Mouse (Mus musculus) NIH3T3 (cell line): Measurements from ENCODE around the gene Bysl.
A peak's percentile ranks its signal among the peaks of the same experiment; 100 is the strongest.
"Not testable (repeated sequence)": the region's sequence is repeated elsewhere in the genome, so short reads cannot be mapped to it uniquely, and the experiment has no call there.

Experiments used
- DNase-seq: peaks from one replicate; pipeline ENCODE4 v3.0.0-alpha.2; 2012; ENCODE audit warnings: low read depth

Gene Bysl

DNA sequence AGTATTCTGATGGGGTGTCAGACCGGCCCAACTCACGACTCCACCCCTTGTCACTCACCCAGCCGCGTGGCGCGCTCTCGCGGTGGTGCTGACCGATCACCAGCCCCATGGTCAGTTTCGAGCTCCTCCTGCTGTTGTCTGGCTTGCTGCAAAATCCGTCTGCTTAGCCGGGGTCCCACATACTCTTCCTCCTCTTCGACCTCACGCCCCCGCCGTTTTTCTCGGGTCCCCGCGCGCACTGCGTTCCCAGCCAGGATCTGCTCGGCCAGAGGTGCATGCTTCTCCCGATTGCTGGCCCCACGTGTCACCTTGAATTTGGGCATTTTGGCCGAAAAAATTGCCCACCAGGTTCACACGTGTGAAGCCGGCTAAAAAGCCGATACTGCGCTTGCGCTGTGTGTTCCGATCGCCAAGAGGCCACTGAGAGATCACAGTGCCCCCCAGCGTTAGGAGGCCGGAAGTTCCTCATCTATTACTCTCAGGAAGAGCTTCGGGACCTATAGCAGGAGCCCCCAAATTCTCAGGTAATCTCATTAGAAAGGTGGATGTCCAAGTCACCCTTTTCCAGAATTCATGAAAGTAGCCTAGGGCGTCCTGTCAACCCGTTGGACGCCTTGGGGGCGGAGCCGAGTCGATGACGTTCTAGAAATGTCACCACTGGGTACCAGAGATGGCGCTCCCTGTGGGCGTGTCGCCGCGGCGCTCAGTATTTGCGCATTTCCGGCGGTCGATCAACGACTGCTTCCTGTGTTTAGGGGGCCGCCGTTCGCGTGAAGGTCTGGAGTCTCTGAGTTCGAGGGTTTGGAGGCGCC lies at the start of gene Bysl, which contains the start of the genes Med20 and Gm20517:
TSS of gene Bysl (minus strand) at position 644 of the 812 bp plus-strand sequence.
TSS of gene Med20 (plus strand) at position 734 of the 812 bp plus-strand sequence.
TSS of gene Gm20517 (plus strand) at position 741 of the 812 bp plus-strand sequence.
- DNase-seq: peak; percentile 99

DNA sequence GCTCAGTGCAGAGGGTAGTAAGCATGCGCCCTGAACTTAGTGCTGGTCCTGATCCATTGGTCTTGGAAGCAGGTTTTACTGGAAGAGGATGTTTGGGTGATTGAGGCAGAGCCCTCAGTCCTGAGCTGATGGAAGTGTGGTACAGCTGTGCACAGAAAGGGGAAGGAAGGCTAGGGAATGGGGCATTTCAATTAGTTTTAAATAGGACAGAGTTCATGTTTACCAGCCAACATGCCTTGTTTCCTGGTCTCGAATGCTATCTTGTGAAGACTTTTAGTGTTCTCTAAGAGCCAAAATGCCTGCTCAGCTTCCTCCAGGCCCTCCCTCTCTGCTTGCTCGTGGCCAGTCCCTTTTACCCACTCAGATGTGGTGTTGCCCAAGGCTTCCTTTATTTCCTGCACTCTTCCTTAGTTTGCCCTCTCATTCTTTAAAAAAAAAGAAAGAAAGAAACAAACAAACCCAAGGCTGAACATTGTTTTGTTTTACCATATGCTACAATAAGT lies 47.5 kb upstream of the Bysl start:
- no peak for DNase-seq

DNA sequence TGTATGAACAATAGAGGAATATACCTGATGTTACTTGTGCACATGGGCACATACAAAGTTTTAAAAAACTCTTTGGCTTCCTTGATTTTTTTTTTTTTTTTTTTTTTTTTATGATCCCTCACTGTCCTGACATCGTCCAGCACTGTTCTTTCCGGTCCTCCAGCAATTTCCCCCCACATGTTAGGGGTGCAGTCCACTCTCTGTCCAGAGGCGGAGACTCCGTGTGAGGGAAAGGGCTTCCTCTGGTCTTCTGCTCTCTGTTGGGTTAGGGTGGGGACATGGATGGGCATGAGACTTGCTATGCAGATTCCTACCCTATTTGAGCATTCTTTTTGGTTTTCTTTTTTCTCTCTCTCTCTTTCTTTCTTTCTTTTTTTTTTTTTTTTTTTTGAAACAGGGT lies 46.6 kb upstream of the Bysl start:
- no peak for DNase-seq

DNA sequence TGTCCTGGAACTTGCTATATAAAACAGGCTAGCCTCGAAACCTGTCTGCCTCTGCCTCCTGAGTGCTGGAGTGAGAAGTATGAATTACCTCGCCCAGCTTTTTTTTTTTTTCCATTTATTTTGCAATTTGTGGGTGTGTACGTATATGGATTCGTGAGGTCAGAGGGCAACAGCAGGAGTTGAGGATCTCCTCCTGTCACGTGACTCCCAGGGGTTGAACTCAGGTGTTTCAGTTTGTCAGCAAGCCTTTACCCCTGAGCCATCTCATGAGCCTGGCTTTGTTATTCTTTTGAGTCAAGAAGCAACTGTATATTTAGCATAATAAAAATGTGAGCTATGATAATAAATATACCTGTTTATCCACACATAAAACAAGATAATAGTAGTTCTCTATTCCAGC lies 44.4 kb upstream of the Bysl start:
- no peak for DNase-seq

DNA sequence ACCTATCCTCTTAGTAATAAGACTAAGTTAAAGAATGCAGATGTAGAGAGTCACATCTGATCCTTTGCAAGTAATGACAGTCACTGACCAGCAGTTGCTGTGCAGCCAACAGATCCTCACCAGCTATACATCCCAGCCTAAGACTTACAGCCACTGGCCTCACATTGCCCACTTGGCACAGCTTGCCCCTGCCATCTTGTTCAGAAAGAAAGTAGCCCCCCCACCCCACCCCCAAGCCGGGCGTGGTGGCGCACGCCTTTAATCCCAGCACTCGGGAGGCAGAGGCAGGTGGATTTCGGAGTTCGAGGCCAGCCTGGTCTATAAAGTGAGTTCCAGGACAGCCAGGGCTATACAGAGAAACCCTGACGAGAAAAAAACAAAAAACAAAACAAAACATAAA lies 43.1 kb upstream of the Bysl start:
- not testable (repeated sequence) for DNase-seq

DNA sequence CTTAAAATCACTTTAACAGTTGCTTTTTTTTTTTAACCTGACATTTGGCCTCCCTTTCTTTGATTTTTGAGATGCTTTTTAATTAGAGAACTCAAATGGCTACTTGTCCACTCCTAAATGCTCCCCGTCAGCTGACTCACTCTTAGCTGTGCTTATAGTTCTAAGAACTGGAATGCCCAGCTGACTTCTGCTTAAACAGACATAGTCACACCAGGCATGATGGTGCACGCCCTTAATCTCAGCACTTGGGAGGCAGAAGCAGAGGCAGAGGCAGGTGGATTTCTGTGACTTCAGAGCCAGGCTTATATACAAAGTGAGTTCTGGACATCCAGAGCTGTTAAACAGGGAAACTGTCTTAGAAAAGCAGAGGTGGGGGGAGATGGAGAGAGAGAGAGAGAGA lies 40.7 kb upstream of the Bysl start:
- DNase-seq: no peak

DNA sequence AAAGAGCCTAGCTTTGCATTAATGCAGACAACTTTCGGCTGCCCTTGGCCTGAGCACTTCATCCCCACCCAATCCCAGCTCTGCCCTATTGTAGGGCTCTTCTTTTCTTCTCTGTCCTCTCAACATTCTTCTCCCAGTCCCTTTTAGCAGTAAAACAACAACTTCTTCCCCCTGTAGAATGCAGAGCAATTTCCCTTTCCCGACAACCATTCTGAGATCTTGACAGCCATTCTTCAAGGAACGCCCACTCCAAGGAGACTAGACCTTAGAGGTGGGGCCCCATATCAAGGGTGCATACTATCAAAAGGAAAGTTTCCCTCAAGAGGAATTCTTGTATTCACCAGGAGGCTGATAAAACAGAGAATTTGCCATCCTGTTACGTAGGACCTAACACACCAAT lies 37.7 kb upstream of the Bysl start:
- no peak for DNase-seq

DNA sequence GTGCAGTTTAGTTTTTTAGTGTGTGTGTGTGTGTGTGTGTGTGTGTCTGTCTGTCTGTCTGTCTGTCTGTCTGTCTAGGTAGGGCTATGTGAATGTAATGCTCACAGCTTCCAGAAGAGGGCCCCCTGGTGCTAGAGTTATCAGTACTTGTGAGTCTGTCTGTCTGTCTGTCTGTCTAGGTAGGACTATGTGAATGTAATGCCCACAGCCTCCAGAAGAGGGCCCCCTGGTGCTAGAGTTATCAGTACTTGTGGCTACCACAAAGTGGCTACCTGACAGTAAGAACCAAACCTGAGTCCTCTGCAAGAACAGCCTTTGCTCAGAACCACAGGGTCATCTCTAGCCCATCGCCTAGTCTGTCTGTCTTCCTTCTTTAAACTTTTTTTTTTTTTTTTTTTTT lies 35.4 kb upstream of the Bysl start:
- peak; percentile 76 for DNase-seq

DNA sequence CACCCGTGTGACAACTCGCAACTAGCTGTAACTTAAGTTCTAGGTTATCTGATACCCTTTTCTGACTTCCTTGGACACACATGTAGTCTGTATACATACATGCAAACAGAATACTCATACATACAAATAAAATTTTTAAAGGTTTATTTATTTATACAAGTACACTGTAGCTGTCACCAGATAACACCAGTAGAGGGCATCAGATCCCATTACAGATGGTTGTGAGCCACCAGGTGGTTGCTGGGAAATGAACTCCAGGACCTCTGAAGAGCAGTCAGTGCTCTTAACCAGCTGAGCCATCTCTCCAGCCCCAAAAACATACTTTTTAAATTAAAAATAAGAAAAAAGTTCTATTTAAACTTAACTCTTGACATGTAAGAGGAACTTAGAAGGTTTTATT lies 31.7 kb upstream of the Bysl start:
- peak; percentile 50 for DNase-seq

DNA sequence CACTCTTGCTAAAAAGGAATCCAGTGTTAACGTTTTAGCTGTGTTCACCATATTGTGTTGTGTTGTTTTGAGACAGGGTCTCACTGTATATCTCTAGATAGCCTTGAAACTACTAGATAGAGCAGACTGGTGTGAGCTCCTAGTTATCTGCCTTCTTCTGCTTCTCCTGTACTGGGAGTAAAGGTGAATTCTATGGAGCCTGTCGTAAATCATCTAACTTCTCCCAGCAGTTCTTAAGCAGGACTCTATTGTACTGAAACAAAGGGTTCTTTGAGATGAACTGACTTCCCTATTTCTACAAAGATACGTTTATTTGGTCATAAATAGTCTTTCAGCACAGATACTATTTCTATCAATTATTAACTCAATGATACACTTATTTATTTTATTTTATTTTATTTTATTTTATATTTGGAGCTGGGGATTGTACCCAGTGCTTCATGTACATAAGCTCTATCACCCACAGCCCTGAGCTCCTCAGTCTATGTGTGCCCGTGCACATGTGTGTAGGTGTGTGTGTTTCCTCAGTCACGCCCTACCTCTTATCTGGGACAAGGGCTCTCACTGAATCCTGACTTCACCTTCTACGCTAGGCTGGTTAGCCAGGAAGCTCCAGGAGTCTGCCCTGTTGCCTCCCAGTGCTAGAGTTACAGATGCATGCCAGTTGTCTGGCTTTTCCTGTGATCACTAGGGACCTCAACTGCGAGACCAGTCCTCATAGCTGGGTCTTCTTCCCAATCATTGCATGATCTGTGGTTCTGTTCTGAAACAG lies 22.9 kb upstream of the Bysl start:
- DNase-seq: no peak

DNA sequence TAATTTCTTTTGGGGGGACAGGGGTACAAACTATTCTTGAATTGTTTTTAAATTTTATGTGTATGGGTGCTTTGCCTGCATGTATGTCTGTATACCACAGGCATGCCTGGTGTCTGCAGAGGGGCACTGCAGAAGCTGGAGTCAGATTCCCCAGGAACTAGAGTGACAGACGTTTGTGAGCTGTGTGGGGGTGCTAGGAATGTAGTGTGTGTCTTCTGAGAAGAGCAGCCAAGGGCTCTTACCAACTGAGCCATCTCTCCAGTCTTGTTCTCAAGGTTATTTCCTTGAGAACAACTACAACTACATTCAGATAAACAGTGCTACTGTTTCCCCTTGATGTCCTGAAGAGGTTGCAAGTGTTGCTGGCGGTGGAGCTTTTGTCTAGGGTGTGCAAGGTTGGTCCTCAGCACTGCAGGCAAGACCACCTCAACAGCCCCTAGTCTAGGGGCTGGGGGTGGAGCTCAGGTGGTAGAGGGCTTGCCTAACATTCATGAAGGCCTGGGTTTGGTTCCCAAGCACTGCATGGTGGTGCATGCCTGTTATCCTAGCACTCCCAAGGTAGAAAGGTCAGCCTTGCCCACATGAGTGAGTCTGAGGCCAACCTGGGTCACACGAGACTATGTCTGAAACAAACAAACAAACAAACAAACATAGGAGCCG lies 21.0 kb upstream of the Bysl start:
- no peak for DNase-seq

DNA sequence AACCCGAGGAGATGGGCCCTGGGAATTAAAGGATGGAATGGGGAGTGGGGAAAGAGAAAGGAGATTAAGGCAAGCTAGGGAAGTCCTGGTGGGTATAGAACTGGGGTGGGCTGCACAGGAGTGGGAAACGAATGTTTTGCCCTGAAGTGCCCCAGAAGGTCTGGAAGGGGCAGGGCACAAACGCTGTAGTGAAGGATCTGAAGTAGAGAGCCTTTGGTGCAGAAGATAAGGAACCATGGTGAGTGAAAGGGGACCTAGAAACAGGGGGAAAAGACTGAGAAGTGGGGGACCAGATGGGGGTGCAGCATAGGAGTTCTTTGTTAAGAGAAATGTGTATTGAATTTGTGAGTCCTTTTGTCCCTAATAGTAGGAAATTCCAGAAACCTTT lies 19.4 kb upstream of the Bysl start, which contains the start of gene Usp49:
TSS of gene Usp49 (plus strand) at position 13 of the 388 bp plus-strand sequence.
- no peak for DNase-seq

DNA sequence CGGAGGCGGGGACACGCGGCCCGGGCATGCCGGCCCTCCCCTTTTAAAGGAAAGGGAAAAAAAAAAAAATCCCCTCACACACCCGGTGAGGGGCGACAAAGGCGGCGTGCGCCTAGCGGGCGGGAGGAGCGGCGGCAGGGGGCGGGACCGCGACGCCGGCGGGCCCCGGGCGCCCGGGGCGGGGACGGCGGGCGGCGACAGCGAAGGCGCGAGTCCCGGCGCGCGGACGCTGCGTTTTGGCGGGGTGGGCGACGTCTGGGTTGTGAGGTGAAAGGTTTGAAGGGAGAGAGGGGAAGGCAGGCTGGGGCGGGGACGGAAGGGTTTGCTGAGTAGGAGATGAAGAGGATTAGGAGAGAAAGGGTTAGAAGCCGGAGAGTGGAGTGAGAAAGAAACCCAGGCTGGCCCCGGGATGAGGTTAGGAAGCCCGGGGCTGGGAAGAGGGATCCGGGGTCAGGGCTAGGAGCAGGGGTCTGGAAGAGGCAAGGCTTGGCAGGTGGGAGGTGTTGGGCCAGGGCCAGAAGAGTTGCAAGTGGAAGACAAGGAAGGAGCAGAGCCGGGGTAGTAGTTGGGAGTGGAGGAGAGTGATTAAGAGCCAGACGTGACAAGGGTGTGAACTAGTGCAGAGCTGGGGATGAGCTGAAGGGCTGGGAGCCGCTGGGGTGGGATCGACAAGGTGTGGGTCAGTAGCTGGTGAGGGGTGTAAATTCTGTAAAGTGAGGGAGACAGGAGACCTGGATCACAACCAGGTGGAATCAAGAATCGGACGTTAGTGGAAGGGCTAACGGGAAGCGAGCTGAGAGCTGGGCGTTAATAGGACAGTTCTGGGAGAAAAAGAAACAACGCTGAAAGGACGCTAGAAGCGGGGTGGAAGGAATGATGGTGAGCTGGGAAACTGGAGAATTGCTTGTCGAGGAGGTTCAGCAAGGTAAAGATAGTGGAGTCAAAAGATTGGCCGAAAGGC lies 18.7 kb upstream of the Bysl start:
- peak; percentile 35 for DNase-seq

DNA sequence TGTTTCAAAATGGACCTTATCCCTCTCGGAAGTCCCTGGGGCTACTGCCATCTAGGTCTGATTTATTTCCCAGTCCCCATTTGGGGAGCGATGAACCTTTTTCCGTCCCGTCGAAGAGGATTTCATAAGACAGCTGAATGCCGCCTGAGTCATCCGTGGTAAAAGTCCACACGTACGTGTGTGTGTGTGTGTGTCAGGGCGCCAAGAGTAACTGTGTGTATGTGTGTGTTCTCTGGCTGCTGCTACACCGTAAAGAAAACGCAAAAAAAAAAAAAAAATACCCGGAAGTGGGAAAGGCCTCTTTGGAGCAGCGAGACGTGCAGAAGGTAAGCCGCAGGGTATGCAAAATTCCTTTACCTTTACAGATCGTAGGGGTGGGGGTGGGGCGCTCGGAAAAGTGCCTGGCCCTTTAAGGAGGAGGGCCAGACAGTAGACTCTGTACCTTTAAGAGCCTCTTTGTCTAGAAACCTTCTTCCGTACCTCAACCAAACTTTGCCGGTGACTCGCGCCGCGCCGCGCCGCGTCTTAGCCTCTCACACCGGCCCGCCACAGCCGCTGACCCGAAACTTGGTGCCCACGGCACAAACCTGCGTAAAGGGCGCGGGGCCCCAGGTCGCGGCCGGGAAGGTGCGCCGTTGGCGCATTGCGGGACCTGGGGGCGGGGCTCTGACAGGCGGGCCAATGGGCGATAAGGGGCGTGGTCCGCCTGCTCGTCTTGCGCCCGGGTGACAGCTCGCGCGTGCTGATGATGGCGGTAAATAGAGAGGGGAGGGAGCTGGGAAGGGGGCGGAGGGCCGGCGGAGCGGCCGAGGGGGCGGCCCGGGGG lies 17.8 kb upstream of the Bysl start:
- DNase-seq: peak; percentile 96

DNA sequence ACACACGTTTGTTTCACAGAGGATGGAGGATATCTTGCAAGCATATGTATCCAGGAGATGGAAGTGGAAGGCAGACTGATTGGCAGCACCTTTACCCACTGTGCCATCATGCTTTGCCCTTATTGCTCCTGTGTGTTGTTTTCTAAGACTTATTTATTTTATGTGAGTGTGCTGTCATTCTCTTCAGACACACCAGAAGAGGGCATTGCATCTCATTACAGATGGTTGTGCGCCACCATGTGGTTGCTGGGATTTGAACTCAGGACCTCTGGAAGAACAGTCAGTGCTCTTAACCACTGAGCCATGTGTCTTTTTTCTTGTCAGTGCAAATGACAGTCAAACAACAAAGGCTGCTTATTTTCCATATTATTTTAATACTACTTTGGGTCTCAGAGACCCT lies 16.5 kb upstream of the Bysl start:
- no peak for DNase-seq

DNA sequence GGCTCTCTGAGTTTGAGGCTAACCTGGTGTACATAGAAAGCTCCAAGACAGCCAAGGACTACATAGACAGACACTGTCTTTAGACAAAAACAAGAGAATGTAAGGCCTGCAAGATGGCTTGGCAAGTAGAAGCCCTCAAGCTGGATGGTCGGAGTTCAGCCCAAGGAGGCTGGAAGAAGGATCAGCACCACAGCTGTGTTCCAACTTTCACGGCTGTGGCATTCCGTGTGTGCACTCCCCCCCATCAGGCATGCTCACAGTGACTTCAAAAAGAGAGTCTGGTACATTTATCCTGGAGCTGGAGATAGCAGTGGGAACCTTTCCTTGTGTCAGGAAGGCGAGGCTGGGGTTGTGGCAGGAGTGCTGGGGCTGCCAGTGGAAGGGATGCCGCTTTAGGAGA lies 14.7 kb upstream of the Bysl start:
- no peak for DNase-seq

DNA sequence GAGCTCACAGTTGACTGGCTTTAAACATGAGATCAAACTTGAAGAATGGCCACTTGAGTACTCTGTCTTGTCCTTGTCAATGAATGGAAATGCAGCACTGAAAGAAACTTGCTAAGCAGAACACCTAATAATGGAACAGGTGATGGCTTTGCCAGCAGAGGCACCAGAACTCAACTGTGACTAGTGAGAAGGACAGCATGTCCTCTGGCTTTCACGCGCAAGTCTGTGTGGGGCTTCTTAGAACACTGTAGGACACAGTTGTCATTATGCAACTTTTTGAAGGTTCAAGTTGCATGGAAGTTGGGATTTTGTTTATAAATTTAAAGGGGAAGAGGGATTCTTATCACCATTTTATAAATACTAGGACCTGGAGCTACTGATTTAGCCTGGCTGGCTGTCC lies 13.8 kb upstream of the Bysl start:
- no peak for DNase-seq

DNA sequence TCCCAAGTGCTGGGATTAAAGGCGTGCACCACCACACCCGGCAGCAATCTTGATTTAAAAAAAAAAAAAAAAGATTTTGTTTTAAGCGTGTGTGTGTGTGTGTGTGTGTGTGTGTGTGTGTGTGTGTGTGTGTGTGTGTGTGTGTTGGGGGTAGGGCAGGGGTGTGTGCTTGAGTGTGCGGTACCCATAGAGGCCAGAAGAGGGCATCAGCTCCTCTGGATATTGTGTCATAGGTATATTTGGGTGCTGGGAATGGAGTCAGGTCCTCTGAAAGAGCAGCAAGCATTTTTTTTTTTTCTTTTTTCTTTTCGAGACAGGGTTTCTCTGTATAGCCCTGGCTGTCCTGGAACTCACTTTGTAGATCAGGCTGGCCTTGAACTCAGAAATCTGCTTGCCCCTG lies 13.3 kb upstream of the Bysl start:
- peak; percentile 21 for DNase-seq

DNA sequence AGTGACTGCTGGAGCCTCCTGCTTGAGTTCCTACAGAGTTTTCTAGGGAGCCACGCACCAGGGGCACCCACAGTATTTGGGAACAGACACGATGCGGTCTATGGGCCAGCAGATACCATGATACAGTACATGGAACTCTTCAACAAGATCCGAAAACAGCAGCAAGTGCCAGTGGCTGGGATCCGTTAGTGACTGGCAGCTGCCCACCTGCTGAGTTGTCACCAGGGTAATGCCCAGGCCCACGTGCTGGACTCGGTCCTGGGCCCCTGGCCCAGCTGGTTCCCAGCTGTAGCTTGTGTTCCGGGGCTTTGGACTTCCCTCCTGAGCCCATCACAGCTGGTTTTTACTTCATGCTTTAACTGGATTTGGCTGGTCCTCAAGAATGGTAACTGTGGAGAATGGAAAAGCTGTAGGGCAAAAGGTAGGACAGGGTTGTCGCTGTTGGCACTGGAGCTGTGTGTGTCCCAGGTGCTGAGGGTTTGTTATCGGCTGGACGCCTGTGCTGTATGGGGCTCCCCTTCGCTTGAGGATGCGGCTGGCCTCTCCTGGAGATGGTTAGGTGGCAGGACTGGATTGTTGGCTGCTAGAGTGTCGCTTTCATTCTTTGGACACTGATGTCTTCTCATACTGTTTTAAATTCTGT lies 11.7 kb upstream of the Bysl start:
- no peak for DNase-seq
